ENCODE assay signal across 9 mouse cellular contexts in genomic region chr17:72781786-72782185, GRCm38 (mm10). TPM values are rescaled to one million over a fixed set of nuclear protein-coding genes. Genes with fewer than 3 reads are reported as not detected.
DNase-seq lines count a peak whose midpoint lies in the region; ATAC-seq lines count a peak whose summit lies in the region.
"Had no signal": no experiment of that assay in that cellular context is flagged by ENCODE, and none has a peak within 500 bp of the region (broad histone marks: within the 10 kb centered on the region; RNA-seq: fewer than 3 reads in every experiment).

No protein-coding gene starts in this region.

- no peaks in the 10 kb centered on the region for H3K9me3 ChIP-seq in embryonic facial prominence, embryonic 10.5 days

- H3K4me1 ChIP-seq in embryonic facial prominence, embryonic 10.5 days = peaks cover 4% of the 10 kb centered on the region; the same call in 1 of the 2 replicates

- 30% methylated on average over 6 of the region's 6 CpGs for WGBS in embryonic facial prominence, embryonic 10.5 days

- no peaks in the 10 kb centered on the region for H3K27me3 ChIP-seq in embryonic facial prominence, embryonic 10.5 days (replicated peaks; ENCODE audit: low read depth, poor library complexity, severe bottlenecking)

- ATAC-seq in megakaryocyte, adult 5-6 weeks (ENCODE audit: poor library complexity, severe bottlenecking) = peak; percentile 98

- H3K27ac ChIP-seq in embryonic facial prominence, embryonic 10.5 days (replicated peaks) = no peak overlapping the region

- intact Hi-C loops in heart, postnatal 25 days (cut with DNase I) = loop anchor here (2.0 to 10.0 kb wide), 5 partner anchors 177 to 1219 kb away; partner anchors contain the start of gene Alk
- intact Hi-C loops in heart, postnatal 10 days (cut with DNase I) = loop anchor here (1.0 to 5.0 kb wide), 4 partner anchors 175 to 1219 kb away; no protein-coding TSS in a partner anchor

- no peak overlapping the region for H3K4me3 ChIP-seq in embryonic facial prominence, embryonic 10.5 days
- H3K4me3 ChIP-seq: myocyte had no signal

- H3K36me3 ChIP-seq in embryonic facial prominence, embryonic 10.5 days (replicated peaks) = no peaks in the 10 kb centered on the region

- peak; percentile 30 to 81 for DNase-seq in heart, adult 18-20 months
- no peak for DNase-seq in heart, postnatal 25 days (ENCODE audit: low spot score)
- DNase-seq in adrenal gland, postnatal 10 days = peak; percentile 71
- peak; percentile 57 for DNase-seq in embryonic facial prominence, embryonic 10.5 days (ENCODE audit: low spot score)
- DNase-seq in heart, postnatal 10 days = peak; percentile 68 to 81
- DNase-seq in layer of hippocampus, postnatal 10 days (ENCODE audit: low spot score in 2 of 2) = peak; percentile 87 to 88
- peak; percentile 78 for DNase-seq in right cerebral cortex, postnatal 14 days

RNA-seq across cellular contexts. Expression of gene Ypel5, which starts 54.5 kb away (rescaled TPM):
- total RNA-seq in heart, adult 18-20 months (2021) = 10 to 100 TPM; 39.3 to 42.8 TPM
- 10 to 100 TPM; 37.7 TPM for total RNA-seq in heart, postnatal 25 days (2021)
- total RNA-seq in adrenal gland, postnatal 10 days (2021) = 10 to 100 TPM; 51.4 to 62.7 TPM
- polyA plus RNA-seq in embryonic facial prominence, embryonic 10.5 days (2016; fragmentation: Nextera tagmentation; extraction: Ambion mirVana) = 25.2 and 28.0 TPM in 2 replicates
- 10 to 100 TPM; 38.4 to 46.2 TPM for total RNA-seq in heart, postnatal 10 days (2021)
- 10 to 100 TPM; 50.3 to 51.6 TPM for total RNA-seq in layer of hippocampus, postnatal 10 days (2021)
- 62.6 and 73.6 TPM in 2 replicates for total RNA-seq in megakaryocyte, adult 5-6 weeks (2015)
- 71.0 TPM in 2 replicates for total RNA-seq in megakaryocyte, adult 5-6 weeks (2017)
